Mouse (Mus musculus) liver, embryonic 14.5 days (tissue): ENCODE measurements at regions not wholly inside any gene's neighbourhood (a gene's known extent, or its start where the extent isn't known, plus 50 kb on each side); places are given as distances from the start of the nearest gene placed in this dataset.

Source experiments
- CTCF ChIP-seq: IDR thresholded peaks from 2 replicates; pipeline ENCODE4 v1.5.1; 2016; ENCODE audit warnings: antibody characterized with exemption, low read depth, control low read depth
- EP300 ChIP-seq: IDR thresholded peaks from 2 replicates; pipeline ENCODE4 v1.6.1; 2016; ENCODE audit warnings: antibody characterized with exemption, low read depth

- TF ChIP-seq CTCF (no peak), EP300 (no peak)
Measured at GRCm38 (mm10) chrX:112984668-112985067, 200.6 kb downstream of the Chm start.
